Mouse (Mus musculus): ENCODE measurements at regions not wholly inside any gene's neighbourhood (a gene's known extent, or its start where the extent isn't known, plus 50 kb on each side); places are given as distances from the start of the nearest gene placed in this dataset.

DNA sequence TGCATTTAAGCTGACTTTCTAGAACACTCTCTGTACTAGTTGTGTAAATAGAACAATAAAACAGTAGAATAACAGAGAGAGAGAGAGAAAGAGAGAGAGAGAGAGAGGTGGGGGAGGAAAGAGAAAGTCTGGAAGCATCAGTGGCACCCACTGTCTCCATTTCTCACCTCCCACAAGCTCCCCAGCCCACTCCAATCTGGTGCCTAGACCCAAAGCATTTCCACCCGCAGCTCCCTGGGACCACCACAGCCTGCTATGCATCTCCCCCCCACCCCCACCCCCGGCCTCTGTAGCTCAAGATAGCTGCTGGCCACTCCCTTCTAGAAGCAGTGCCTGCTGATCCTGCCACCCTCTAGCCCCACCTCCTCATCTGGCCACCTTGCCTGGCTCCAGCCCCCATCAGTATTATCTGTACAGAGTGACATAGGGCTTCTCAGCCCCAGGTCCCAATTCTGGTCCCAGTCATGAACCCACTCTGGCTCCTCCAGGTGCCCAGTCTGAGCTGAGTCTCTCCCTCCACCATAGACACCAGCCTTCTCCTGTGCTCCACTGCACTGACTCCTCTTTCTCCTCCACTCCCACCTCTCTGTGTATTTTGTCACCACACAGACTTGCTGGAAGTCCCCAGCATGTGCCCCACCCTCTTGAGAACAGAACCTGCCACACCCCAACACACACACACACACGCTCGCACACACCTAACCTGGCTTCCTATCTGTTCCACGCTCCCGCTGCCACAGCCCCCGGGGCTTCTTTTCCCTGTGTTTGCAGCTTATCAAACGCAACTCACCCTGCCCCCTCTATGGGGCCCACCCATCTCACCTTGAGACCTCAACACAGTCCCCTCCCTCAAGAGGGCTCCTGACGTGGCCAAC is 68.4 kb upstream of the Ppp1r26 start:
- TF ChIP-seq ZC3H11A (IDR thresholded peaks at IDR 0.05; ENCODE audit: low read depth, low read length) (no peak), CHD2 (IDR thresholded peaks at IDR 0.05; ENCODE audit: low read length) (no peak), CTCF (IDR thresholded peaks at IDR 0.05 in 2 of 3, conservative IDR thresholded peaks at IDR 0.05 in 1 of 3; ENCODE audit: control insufficient read depth in 1 of 3, insufficient read depth in 1 of 3, low read depth in 2 of 3, low read length in 3 of 3, poor library complexity in 1 of 3, severe bottlenecking in 1 of 3) (no peak), NELFE (IDR thresholded peaks at IDR 0.05; ENCODE audit: low read depth, low read length) (no peak), ZMIZ1 (IDR thresholded peaks at IDR 0.05; ENCODE audit: low read depth, low read length) (no peak), SMC3 (IDR thresholded peaks at IDR 0.05; ENCODE audit: low read depth, low read length) (no peak), MAX (IDR thresholded peaks at IDR 0.05; ENCODE audit: low read length) (no peak), TAL1 (IDR thresholded peaks at IDR 0.05; ENCODE audit: low read length) (no peak), E2F4 (IDR thresholded peaks at IDR 0.05; ENCODE audit: borderline replicate concordance, low read depth, low read length) (no peak), USF2 (IDR thresholded peaks at IDR 0.05; ENCODE audit: borderline replicate concordance in 1 of 2, insufficient read depth in 1 of 2, low read depth in 1 of 2, low read length in 2 of 2) (no peak), ELF1 (IDR thresholded peaks at IDR 0.05; ENCODE audit: low read depth, low read length) (no peak), GABPA (IDR thresholded peaks at IDR 0.05; ENCODE audit: low read depth, low read length) (no peak)
- Histone ChIP-seq H3K4me1 (ENCODE audit: control insufficient read depth in 1 of 2, insufficient read depth in 2 of 2, low read length in 2 of 2) (no peaks in the 10 kb centered on the region), H3K9me3 (replicated peaks; ENCODE audit: insufficient read depth, low read length) (no peaks in the 10 kb centered on the region), H3K36me3 (ENCODE audit: control insufficient read depth in 1 of 2, insufficient read depth in 2 of 2, low read length in 2 of 2) (no peaks in the 10 kb centered on the region), H3K79me2 (ENCODE audit: control insufficient read depth, insufficient read depth, low read length, poor library complexity) (no peaks in the 10 kb centered on the region), H3K9ac (ENCODE audit: control insufficient read depth, low read depth, low read length, poor library complexity, severe bottlenecking) (no peak overlapping the region), H3K4me3 (ENCODE audit: control insufficient read depth in 1 of 2, insufficient read depth in 1 of 2, low read depth in 2 of 2, low read length in 2 of 2) (no peak overlapping the region), H3K27ac (ENCODE audit: control insufficient read depth, low read depth, low read length) (no peak overlapping the region), H3K27me3 (ENCODE audit: control insufficient read depth in 1 of 2, insufficient read depth in 2 of 2, low read length in 2 of 2) (peaks cover 0 to 7% of the 10 kb centered on the region in 2 experiments; a peak in 2 of 4 replicates)
- no peak for DNase-seq (ENCODE audit: low read depth, low spot score)

DNA sequence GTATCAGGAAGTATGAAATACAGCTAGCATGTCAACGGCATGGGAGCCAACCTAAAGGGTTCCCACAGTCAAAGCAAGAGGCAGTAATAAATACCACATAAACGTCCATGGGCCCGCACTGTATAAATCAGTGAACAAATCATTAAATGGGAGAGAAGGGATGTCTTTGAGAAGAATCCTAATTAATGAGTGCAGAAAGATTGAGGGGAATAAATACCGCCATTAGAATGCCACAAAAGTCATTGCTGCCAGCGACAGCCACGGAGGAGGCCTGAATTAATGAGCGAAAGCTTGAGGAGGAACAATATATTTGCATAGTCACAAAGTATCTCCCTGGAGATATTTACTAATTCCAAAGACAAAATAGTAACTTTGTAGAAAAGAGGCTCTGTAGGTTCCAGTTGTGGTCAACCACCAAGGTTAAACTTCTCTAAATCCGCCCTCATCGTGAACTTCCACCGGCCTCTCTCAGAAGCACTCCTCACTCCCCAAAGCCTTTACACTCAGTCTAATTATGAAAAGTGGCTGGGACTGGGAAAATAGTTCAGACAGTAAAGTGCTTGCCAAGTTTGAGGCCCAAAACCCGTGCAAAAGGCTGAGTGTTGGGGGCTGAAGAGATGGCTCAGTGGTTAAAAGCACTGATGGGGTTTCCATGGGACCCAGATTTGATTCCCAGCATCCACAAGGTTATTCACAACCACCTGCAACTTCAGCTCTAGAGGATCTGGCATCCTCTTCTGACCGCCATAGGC is 64.4 kb upstream of the Ppp1r26 start:
- no peaks in the 10 kb centered on the region for H3K4me1 ChIP-seq (ENCODE audit: control insufficient read depth in 1 of 2, insufficient read depth in 2 of 2, low read length in 2 of 2)
- no peaks in the 10 kb centered on the region for H3K36me3 ChIP-seq (ENCODE audit: control insufficient read depth in 1 of 2, insufficient read depth in 2 of 2, low read length in 2 of 2)
- H3K79me2 ChIP-seq (ENCODE audit: control insufficient read depth, insufficient read depth, low read length, poor library complexity), result no peaks in the 10 kb centered on the region
- no peak for DNase-seq (ENCODE audit: low read depth, low spot score)
- no peak overlapping the region for H3K4me3 ChIP-seq (ENCODE audit: control insufficient read depth in 1 of 2, insufficient read depth in 1 of 2, low read depth in 2 of 2, low read length in 2 of 2)
- H3K27me3 ChIP-seq (ENCODE audit: control insufficient read depth in 1 of 2, insufficient read depth in 2 of 2, low read length in 2 of 2), result peaks cover 8 to 25% of the 10 kb centered on the region in 2 experiments
- no peak overlapping the region for H3K9ac ChIP-seq (ENCODE audit: control insufficient read depth, low read depth, low read length, poor library complexity, severe bottlenecking)
- H3K27ac ChIP-seq (ENCODE audit: control insufficient read depth, low read depth, low read length), result no peak overlapping the region
- TF ChIP-seq ELF1 (IDR thresholded peaks at IDR 0.05; ENCODE audit: low read depth, low read length), result no peak
- no peak for TF ChIP-seq NRF1 (IDR thresholded peaks at IDR 0.05; ENCODE audit: insufficient read depth, low read depth, low read length, poor library complexity, severe bottlenecking)
- no peak for TF ChIP-seq NELFE (IDR thresholded peaks at IDR 0.05; ENCODE audit: low read depth, low read length)
- no peak for TF ChIP-seq E2F4 (IDR thresholded peaks at IDR 0.05; ENCODE audit: borderline replicate concordance, low read depth, low read length)
- TF ChIP-seq CHD1 (IDR thresholded peaks at IDR 0.05; ENCODE audit: low read depth, low read length), result no peak
- TF ChIP-seq GABPA (IDR thresholded peaks at IDR 0.05; ENCODE audit: low read depth, low read length), result no peak
- TF ChIP-seq HCFC1 (IDR thresholded peaks at IDR 0.05; ENCODE audit: low read depth, low read length), result no peak
- TF ChIP-seq MYB (IDR thresholded peaks at IDR 0.05; ENCODE audit: low read depth, low read length), result no peak
- no peak for TF ChIP-seq CHD2 (IDR thresholded peaks at IDR 0.05; ENCODE audit: low read length)
- TF ChIP-seq RCOR1 (IDR thresholded peaks at IDR 0.05; ENCODE audit: low read depth, low read length), result no peak
- TF ChIP-seq CTCF (IDR thresholded peaks at IDR 0.05 in 2 of 3, conservative IDR thresholded peaks at IDR 0.05 in 1 of 3; ENCODE audit: control insufficient read depth in 1 of 3, insufficient read depth in 1 of 3, low read depth in 2 of 3, low read length in 3 of 3, poor library complexity in 1 of 3, severe bottlenecking in 1 of 3), result no peak
- no peak for TF ChIP-seq SMC3 (IDR thresholded peaks at IDR 0.05; ENCODE audit: low read depth, low read length)
- no peak for TF ChIP-seq POLR2A (IDR thresholded peaks at IDR 0.05; ENCODE audit: control insufficient read depth in 1 of 2, insufficient read depth in 1 of 2, low read depth in 1 of 2, low read length in 2 of 2, poor library complexity in 1 of 2)
- H3K9me3 ChIP-seq (replicated peaks; ENCODE audit: insufficient read depth, low read length), result no peaks in the 10 kb centered on the region
